Mouse (Mus musculus) mature B cell (primary cell): Measurements from ENCODE around the gene St6gal1.

Source experiments
- in situ Hi-C: fragments of 300-500 bp; cut with MboI; formaldehyde crosslinking; loops from 2 replicates; pipeline ENCODE4 v1.14.3; 2019

Gene St6gal1

DNA sequence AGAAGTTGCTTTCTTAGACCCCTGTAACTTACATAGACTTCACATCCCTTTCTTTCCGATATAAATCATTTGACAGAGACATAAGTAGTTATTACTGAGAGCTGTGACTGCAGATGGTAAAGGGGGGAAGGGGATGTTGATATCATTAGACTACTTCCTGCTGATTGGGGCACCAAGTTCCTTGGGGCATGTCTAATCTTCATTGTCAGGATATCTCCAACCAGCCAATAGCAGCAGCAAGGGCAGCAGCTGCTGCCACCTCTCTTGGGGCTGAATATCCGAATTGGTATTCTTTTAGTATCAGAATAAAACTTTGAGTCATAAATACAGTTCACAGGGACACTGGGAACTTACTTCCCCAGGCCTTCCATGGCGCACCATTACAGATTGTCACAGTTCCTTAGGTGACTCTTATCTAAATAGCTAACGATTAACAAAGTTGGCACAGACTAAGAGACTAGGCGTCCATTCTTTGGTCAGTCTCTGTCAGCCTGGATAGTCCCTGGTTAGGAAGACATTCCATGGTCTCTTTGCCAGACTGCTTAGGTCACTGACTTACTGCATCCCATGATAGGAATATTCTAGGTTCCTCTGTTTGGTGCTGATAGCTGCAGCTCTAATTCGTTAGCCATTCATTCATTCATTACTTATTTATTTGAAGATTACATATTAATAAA is 109.5 kb downstream of the St6gal1 start:
- in situ Hi-C loops: no loop called here

DNA sequence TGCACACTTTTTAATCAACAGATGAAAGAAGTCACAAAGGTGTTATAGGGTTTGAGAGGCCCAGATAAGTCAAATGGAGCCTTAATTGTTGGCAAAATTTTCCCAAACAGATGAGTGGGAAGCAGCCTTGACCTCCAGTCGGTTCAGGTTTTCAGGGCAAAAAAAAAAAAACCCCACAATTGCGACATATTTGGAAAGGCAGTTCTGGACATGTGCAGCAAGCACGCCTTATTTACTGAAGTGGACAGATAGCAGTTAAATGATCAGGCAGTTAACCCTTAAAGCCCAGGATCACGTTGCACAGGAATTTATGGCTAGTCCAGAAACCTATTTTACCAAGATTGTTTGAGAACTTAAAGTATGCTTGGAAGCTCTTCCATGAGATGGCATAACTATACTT is 112.8 kb downstream of the St6gal1 start:
- in situ Hi-C loops: no loop called here

DNA sequence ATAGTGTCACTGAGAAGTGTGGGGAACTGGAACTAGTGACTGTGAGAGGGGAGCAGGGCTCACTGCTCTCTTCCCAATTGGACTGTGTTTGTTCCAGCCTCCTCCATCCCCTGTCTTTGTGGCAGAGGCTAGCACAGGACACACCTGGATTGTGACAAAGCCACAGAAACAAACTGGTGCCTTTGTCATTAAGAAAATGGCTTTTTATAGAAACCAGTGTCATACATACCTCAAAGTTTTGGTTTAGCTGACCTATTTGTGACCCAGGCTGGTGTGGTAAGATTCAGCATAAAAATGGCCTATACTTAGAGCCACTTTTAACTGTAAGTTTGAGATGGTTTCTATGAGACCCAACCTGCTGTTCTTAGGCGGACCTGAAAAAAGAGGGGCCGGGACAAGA is 116.7 kb downstream of the St6gal1 start:
- in situ Hi-C loops: no loop called here

DNA sequence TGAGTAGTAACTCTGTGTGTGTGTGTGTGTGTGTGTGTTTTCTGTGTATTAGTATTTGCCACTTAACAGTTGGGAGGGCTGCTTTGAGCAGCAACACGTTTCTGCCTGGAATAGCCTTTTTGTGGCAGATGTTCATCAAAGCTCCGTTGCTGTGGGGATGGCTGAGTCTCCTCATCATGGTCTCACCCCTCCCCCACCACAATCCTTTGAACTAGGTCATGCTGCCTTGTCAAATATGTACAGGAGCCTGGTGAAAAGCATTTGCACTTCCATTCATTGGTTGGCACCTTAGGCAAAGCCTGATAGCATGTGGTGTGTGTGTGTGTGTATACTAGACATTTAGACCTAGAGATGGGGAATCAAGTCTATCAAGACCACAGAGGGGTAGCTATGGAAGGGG is 126.3 kb downstream of the St6gal1 start:
- in situ Hi-C loops: no loop called here

DNA sequence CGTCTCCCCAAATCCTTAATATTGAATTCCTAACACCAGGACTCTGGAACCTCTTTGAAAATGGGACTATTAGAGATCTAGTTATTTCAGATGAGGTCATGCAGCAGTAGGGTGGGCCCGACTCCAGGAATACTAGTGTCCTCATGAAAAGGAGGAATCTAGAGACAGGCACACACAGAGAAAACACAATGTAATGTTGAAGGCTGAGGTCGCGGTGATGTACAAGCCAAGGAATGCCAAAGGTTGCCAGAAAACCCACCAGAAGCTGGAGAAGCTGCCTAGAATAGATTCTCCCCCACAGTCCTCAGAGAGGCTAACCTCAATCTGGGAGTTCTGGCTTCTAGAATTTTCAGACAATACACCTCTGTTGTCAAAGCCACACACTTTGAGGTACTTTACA is 136.5 kb downstream of the St6gal1 start:
- in situ Hi-C loops: no loop called here

DNA sequence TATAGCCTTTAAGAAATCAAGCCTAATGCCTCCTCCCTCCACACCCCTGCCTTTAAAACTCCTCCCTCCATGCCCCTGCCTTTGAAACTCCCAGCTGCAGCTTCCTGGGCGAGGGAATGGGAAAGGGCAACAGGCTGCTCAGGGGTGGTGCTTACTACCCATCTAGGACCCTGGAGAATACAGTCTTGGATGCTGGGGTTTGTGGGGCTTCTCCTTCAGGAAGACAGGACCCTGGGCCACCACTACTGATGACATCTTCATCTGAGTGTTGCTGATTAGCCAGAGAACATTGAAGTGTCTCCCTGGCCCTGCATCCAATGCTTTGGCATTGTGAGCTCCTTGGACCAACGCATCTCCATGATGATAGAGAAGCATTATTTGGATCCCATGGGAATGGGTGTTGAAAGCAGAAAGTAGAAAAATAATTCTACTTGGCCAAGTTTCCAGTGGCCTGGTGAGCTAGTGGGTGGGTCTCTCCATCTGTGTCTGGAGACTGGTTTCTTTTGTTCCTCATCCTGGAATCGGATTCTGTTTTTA is 137.0 kb downstream of the St6gal1 start:
- in situ Hi-C loops: no loop called here

DNA sequence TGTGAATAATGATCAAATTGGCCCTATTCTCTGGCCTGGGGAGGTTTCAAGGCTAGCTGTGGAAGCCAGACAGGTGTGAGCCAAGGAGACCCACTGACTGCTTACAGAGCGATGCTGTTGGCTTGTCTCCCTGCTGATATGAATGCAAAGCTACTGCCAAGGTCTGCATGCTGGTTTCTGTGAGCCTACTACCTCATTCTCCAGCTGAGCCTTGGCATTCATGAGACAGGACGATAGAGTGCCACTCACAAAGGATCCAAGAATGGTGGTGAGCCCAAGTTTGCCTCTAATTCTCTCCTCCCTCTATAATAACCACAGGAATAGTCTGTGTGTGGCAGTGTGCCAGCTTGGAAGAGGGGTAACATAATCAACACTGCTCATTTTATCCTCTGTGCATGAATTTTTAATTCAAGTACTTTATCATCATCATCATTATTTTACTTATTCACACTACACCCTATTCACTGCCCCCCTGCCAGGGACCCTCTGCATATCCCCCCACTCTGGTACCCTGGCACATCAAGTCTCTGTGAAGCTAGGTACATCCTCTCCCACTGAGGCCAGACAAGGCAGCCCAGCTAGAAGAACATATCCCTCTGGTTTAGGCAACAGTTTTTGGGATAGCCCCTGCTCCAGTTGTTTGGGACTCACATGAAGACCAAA is 139.9 kb downstream of the St6gal1 start:
- in situ Hi-C loops: no loop called here

DNA sequence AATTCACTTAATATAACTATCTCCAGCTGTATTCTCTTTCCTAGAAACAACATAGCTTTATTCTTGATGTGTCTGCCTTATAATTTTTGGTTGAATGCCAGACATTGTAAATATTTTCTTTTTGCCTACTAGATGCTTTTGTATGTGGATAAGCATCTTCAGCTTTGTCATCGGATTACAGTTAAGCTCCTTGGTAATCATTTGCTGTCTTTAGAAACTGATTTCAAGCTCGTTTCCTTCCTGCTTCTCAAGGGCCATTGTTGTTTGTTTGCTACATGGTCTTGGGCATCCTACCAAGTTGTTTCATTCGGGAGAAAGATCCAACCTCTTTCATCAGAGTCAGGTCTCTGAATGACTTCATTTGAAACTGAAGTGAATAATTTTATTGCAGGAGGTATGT is 144.6 kb downstream of the St6gal1 start:
- in situ Hi-C loops: no loop called here

DNA sequence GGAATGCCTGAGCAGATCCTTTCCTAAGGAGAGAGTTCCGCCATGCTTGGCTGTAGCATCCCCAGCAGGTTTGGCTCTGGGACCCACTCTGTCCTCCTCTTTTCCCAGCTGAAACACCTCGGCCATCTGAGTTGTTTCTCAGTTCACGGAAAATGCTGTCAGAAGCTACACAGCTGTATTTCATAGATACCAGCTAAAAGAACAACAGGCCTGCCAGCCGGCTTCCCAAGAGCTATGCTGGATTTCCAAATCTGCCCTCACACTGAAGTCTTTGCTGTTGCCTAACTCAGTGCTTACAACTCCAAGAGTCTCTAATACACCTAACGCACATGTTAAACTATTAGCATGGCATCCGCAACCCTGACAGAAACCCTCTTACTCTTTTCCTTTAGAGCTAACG is 146.2 kb downstream of the St6gal1 start:
- in situ Hi-C loops: no loop called here

DNA sequence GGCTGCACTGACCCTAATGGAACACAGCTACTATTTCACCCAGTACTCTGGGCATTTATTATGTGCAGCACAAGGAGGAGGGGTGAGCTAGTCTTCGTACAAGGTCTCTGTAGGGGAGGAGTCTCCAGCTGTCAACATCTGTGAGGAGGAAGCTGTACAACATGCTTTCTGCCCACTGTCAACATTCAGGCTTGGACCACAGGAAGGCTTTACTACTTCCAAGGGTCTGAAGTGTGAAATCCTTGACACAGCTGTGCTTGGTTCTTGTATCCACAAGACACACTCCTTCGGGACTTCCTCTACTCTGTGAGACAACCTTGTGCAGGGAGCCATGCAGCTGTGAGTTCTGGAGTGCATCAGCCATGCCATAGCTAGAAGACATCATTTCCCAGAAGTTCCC is 147.8 kb downstream of the St6gal1 start:
- in situ Hi-C loops: no loop called here

DNA sequence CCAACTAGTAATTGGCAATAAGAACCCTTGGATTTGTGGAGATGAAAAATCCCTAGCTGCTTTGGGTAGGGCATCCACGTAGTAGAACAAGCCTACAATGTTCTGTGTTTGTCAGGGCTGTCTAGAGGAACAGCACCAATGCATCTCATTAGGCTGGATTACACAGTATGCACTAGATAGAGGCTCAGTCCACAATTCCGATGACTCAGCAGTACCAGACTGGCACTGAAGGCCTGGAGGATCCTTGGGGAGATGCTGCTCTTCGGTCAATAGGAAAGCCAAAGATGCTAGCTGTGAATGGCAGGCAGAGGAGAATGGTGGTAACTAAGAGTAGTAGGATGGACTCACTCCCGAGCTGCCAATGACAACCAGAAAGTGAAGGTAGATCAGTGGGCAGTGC is 149.5 kb downstream of the St6gal1 start:
- in situ Hi-C loops: no loop called here

DNA sequence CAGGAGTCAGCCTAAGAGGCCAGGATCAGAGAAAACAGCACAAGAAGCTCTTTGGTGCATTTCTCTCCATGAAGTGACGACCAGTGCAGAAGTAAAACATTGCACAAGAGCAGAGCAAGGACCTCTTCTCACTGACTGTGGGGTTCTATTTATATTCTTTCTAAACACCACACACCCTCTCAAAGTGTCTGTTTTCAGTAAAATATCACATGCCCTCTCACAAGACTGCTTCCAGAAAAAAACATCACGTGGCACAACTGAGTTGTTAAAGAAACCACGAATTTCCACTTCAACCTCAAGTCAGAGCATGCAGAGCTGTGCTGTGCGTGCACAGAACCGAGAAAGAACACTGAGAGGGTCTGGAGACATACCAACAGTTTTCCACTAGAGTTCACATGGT is 150.4 kb downstream of the St6gal1 start:
- in situ Hi-C loops: no loop called here

DNA sequence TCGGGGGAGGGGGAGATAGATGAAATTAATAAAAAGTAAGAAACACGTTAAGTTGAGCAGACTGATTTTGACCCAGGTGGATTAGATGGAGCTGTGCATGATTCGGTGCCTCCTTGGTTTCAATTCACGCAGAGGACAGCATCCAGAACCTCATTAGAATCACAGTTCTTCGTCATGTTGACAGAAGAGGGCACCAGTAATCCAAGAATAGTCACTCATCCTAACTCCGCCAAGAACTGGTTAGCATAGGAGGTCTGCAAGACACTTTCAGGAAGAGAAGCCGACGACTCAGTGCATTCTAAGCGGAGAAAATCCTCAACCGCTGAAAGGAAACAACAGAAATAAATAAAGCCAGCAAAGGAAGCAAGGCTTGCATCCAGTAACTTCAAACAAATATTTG is 151.6 kb downstream of the St6gal1 start:
- in situ Hi-C loops: no loop called here

DNA sequence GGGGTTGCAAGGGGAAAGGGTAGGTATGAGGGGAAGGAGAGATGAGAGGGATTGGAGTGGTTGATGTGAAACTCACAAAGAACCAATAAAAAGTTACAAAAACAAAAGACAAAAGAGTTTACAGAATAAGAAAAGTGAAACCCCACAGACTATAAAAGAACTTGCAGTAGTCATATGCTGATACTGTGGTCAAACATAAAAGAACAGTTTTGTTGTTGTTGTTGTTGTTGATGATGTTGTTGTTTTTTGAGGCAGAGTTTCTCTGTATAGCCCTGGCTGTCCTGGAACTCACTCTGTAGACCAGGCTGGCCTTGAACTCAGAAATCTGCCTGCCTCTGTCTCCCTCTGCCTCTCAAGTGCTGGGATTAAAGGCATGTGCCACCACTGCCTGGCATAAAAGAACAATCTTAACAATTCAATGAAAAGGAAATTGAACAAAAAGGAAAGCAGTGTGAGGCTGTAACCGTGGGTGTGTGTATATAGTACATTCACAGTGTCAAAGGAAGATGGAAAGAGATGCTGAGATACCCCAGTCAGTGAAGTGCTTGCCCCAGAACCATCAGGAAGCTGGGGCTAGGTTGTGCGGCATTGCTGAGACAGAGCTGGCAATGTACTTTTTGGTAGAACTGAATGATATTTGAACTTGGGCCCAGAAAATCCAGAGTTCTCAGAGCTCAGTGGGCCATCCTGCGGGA is 155.1 kb downstream of the St6gal1 start:
- in situ Hi-C loops: no loop called here

DNA sequence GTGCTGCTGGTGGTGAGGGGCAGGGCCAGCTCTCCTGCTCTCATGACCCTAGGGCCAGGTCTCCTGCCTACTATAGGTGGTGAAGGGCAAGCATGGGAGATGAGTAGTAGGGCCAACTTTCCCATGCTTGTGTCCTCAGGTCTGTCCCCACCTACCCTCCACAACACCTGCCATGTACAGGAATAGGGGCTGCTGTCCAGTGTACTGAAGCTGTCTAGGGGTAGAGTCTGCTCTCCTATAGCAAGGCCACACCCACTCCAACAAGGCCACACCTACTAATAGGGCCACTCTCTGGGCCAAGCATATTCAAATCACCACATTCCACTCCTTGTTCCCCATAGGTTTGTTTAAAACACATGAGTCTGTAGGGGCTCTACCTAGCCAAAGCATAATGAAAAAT is 159.8 kb downstream of the St6gal1 start:
- in situ Hi-C loops: no loop called here

DNA sequence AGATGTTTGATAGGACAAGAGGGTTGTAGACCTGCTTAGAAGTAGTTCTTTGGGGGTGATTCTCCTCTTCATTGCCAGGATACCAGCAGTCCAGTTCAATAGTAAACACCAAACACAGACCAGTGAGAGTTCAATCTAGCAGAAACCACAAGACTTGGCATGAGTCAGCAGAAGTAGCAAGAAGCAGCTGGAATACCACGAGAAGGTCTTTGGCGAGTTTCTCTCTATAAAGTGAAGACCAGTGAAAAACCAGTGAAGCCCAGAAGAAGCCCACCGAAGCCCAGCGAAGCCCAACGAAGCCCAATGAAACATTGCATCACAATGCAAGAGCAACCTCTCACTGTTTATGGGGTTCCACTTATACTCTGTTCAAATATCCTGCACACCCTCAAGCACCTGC is 173.4 kb downstream of the St6gal1 start:
- in situ Hi-C loops: no loop called here

DNA sequence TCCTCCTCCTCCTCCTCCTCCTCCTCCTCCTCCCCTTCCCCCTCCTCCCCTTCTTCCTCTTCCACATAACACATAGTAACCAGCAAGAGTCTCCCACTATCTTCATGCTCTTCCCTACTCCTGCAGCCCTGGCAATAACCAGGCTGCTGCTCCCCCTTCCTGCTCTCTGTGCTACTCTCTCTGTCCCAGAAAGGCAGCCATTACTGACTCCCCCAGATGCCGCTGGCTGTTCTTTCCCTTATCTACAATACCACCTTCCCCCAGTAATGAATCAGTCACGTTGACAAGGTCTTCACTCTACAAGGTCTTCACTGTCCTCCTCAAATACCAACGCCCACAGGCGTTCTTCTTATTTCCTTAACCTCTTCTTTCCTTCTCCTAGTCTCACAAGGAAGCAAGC is 176.9 kb downstream of the St6gal1 start:
- in situ Hi-C loops: loop anchor here (25.0 kb wide), 1 partner anchor 514 kb away; the partner anchor contains the start of gene Ahsg

DNA sequence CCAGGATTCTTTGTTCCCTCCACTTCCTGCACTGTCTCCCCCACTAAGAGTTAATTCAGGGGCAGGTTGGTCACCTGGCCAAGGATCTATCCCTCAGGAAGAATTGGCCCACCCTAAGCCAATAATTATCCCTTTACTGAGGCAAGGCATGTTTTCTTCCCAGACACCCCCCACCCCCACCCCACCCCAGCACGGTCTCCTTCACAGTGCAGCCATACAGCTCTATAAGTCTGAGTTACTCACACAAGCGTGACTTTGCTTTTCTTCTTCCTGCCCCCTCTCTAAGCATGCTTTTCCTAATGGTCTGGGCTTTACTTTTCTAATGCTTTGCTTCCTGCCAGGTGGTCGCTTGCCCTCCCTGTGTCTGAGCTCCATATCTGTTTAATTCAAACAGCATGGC is 177.4 kb downstream of the St6gal1 start:
- in situ Hi-C loops: loop anchor here (25.0 kb wide), 1 partner anchor 515 kb away; the partner anchor contains the start of gene Ahsg

DNA sequence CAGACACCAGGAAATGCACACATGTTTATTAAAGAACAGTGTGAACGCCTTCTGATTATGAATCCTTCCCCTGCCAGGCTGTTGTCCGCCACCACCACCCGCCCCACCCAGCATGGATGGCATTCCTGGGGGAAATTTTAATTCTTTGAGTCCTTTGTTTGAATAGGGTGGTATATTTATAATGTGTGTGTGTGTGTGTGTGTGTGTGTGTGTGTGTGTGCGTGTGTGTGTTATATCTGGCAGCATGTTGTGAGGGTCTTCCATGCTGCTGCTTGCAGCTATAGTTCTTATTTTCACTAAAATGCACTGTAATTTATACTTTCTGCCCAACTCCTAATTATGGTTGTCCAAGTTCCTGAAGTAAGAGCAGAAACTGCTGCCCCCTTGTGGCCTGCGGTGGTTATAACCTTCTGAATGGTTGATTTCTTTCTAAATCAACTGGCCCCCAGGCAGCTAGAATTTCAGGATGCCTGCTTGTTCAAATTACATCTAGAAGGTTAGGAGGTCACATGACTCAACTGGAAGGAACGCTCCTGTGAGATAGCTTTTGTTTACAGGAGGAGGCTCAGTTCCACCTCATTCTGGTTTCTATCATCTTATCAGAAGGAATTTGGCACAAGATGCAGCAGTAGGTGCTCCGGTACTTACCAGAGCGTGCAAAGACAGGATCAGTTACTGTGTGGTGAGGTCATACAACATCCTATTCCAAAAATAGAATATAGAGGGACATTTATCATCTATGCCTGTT is 178.6 kb downstream of the St6gal1 start:
- in situ Hi-C loops: loop anchor here (25.0 kb wide), 1 partner anchor 516 kb away; the partner anchor contains the start of gene Ahsg
